Mouse (Mus musculus) brain, embryonic 18.5 days (tissue): ENCODE results near the gene Cdh20.
"Not testable (repeated sequence)": the region's sequence is repeated elsewhere in the genome, so short reads cannot be mapped to it uniquely, and the experiment has no call there.

ENCODE experiments used
- DNase-seq: peaks from one replicate; pipeline ENCODE4 v3.0.0-alpha.2; 2012; ENCODE audit warnings: low read depth, low spot score

Gene Cdh20

GRCm38 (mm10) chr1:104916507-104916906 is 148.2 kb downstream of the Cdh20 start:
- no peak for DNase-seq

- DNase-seq, result no peak
Observed at GRCm38 (mm10) chr1:104917307-104917836, 149.0 kb downstream of the Cdh20 start.

- no peak for DNase-seq
Observed at GRCm38 (mm10) chr1:104933051-104933450, 164.7 kb downstream of the Cdh20 start.

GRCm38 (mm10) chr1:104936966-104937365 is 168.6 kb downstream of the Cdh20 start:
- DNase-seq, result no peak

- no peak for DNase-seq
Observed at GRCm38 (mm10) chr1:104939156-104939555, 170.8 kb downstream of the Cdh20 start.

- DNase-seq, result peak; percentile 61
Observed at GRCm38 (mm10) chr1:104944470-104945109, 176.3 kb downstream of the Cdh20 start.

- DNase-seq, result no peak
Observed at GRCm38 (mm10) chr1:104945110-104945489, 176.8 kb downstream of the Cdh20 start.

GRCm38 (mm10) chr1:104949640-104950039 is 181.3 kb downstream of the Cdh20 start:
- not testable (repeated sequence) for DNase-seq

GRCm38 (mm10) chr1:104957046-104957445 is 188.7 kb downstream of the Cdh20 start:
- DNase-seq, result no peak

- no peak for DNase-seq
Observed at GRCm38 (mm10) chr1:104961670-104962069, 193.3 kb downstream of the Cdh20 start.

- no peak for DNase-seq
Observed at GRCm38 (mm10) chr1:104962257-104962656, 193.9 kb downstream of the Cdh20 start.

- no peak for DNase-seq
Observed at GRCm38 (mm10) chr1:104979068-104979467, 210.7 kb downstream of the Cdh20 start.

- no peak for DNase-seq
Observed at GRCm38 (mm10) chr1:104980273-104980672, 211.9 kb downstream of the Cdh20 start.

GRCm38 (mm10) chr1:104986222-104986973 is 218.1 kb downstream of the Cdh20 start:
- DNase-seq, result peak; percentile 63

GRCm38 (mm10) chr1:104987526-104987925 is 219.2 kb downstream of the Cdh20 start:
- no peak for DNase-seq

GRCm38 (mm10) chr1:104992441-104992840 is 224.1 kb downstream of the Cdh20 start:
- no peak for DNase-seq

GRCm38 (mm10) chr1:104993905-104994611 is 225.7 kb downstream of the Cdh20 start:
- no peak for DNase-seq

GRCm38 (mm10) chr1:104994612-104994986 is 226.3 kb downstream of the Cdh20 start:
- DNase-seq, result no peak

- no peak for DNase-seq
Observed at GRCm38 (mm10) chr1:104997814-104998213, 229.5 kb downstream of the Cdh20 start.

- no peak for DNase-seq
Observed at GRCm38 (mm10) chr1:105002179-105002578, 233.8 kb downstream of the Cdh20 start.

- no peak for DNase-seq
Observed at GRCm38 (mm10) chr1:105003786-105004185, 235.5 kb downstream of the Cdh20 start.

GRCm38 (mm10) chr1:105012616-105013015 is 244.3 kb downstream of the Cdh20 start:
- DNase-seq, result no peak
